Mouse (Mus musculus) heart, embryonic 16.5 days (tissue): ENCODE measurements around the gene Prkce. TPM values are rescaled to one million over a fixed set of nuclear protein-coding genes. Genes with fewer than 3 reads are reported as not detected.

ENCODE experiments used
- ATAC-seq: fragments of 200-750 bp; cut with Nextera tagmentation; replicated peaks from 2 replicates; pipeline ENCODE4 v1.8.0; 2017; ENCODE audit warnings: moderate number of reproducible peaks; ENCODE audit not compliant: insufficient read depth, low FRiP score; ENCODE audit errors: extremely low read depth
- H3K27ac ChIP-seq: fragments of 300-500 bp; sonication (generic); 2 replicates; pipeline ENCODE4 v1.5.1; 2014; ENCODE audit warnings: mild to moderate bottlenecking, low read length, control low read depth, moderate library complexity
- H3K27me3 ChIP-seq: fragments of 300-500 bp; sonication (generic); 2 replicates; pipeline ENCODE4 v1.6.1; 2014; ENCODE audit warnings: low read length, mixed read lengths; ENCODE audit not compliant: control insufficient read depth, insufficient read depth
- H3K36me3 ChIP-seq: fragments of 300-500 bp; sonication (generic); 2 replicates; pipeline ENCODE4 v1.6.1; 2014; ENCODE audit not compliant: control insufficient read depth, insufficient read depth
- H3K4me1 ChIP-seq: fragments of 300-500 bp; sonication (generic); 2 replicates; pipeline ENCODE4 v1.6.1; 2014; ENCODE audit warnings: low read length, mixed read lengths; ENCODE audit not compliant: control insufficient read depth, insufficient read depth
- H3K4me2 ChIP-seq: fragments of 300-500 bp; sonication (generic); 2 replicates; pipeline ENCODE4 v1.6.1; 2014; ENCODE audit warnings: low read depth, mild to moderate bottlenecking, control low read depth, low read length
- H3K4me3 ChIP-seq: fragments of 300-500 bp; sonication (generic); 2 replicates; pipeline ENCODE4 v1.5.1; 2014; ENCODE audit warnings: mild to moderate bottlenecking, control low read depth, low read length
- H3K9ac ChIP-seq: fragments of 300-500 bp; sonication (generic); 2 replicates; pipeline ENCODE4 v1.6.1; 2014; ENCODE audit warnings: low read length, control low read depth
- H3K9me3 ChIP-seq: fragments of 300-500 bp; sonication (generic); replicated peaks from 2 replicates; pipeline ENCODE4 v1.6.1; 2016; ENCODE audit warnings: low read length; ENCODE audit not compliant: control insufficient read depth
- WGBS: fragments of 180-500 bp; shearing (Covaris S2); extraction: QIAGEN DNeasy Blood & Tissue Kit; methylation state at CpG from one replicate; pipeline ENCODE4 v1.1.7; 2014; 5-methylcytosine and 5-hydroxymethylcytosine counted together
- polyA plus RNA-seq: library from polyadenylated mRNA; unstranded; fragments of >200 nt; fragmentation: Nextera tagmentation; extraction: Ambion mirVana; gene quantifications from 2 replicates; pipeline ENCODE4 v1.2.1, GENCODE M21; 2015

Prkce gene
- polyA plus RNA-seq, 1 experiment from 2014 or later, result 6.0 TPM

GRCm38 (mm10) chr17:86656369-86656768, 488.8 kb downstream of the Prkce start:
- H3K27ac ChIP-seq, result no peak overlapping the region
- WGBS, result 42% methylated on average over 5 of the region's 5 CpGs
- no peak overlapping the region for H3K9ac ChIP-seq
- no peak overlapping the region for H3K4me2 ChIP-seq
- no peak overlapping the region for H3K4me3 ChIP-seq
- peaks cover 2% of the 10 kb centered on the region; the same call in 1 of the 2 replicates for H3K4me1 ChIP-seq
- H3K36me3 ChIP-seq, result peaks cover 5% of the 10 kb centered on the region; the same call in 1 of the 2 replicates
- H3K9me3 ChIP-seq, result no peaks in the 10 kb centered on the region
- no peak for ATAC-seq
- no peaks in the 10 kb centered on the region for H3K27me3 ChIP-seq

DNA sequence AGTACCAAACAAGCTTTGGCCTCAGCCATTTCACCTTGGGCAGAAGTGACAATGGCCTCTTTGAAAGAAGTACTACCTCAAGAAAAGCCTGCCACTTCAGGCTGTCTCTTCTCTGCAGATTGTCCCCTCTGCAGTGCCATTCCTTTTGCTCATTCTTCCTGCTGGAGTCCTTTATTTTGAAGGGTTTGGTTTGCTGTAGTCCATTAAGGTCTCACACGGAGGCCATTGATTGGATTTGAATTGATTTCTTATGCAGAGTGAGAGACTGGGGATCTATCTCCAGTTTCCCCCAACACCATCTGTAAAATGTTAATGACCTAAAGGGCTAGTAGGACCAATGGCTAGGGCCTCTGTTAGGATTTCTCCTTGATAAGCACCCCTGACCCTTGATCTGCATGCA, 494.7 kb downstream of the Prkce start:
- Histone ChIP-seq H3K36me3 (no peaks in the 10 kb centered on the region), H3K27me3 (no peaks in the 10 kb centered on the region), H3K4me1 (no peaks in the 10 kb centered on the region), H3K4me2 (no peak overlapping the region), H3K9me3 (no peaks in the 10 kb centered on the region), H3K4me3 (no peak overlapping the region), H3K27ac (no peak overlapping the region), H3K9ac (no peak overlapping the region)
- WGBS, result 78% methylated on average over 1 of the region's 1 CpGs
- no peak for ATAC-seq

DNA sequence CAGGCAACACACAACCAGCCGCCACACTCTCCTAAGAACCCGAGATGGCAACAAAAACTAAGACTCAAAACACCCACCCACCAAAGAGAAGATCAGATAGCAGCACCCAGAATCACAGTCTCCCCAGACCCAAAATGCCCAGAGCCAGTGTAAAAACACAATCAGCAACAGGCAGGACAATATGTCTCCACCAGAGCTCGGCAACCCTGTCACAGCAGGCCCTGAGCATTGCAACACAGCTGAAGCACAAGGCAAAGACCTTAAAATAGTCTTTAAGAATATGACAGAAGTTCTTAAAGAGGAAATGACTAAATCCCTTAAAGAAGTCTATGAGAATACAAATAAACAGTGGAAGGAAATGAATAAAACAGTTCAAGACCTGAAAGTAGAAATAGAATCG, 495.9 kb downstream of the Prkce start:
- Histone ChIP-seq H3K9ac (no peak overlapping the region), H3K27ac (peak overlapping the region; percentile 64)
- WGBS, result 69% methylated on average over 4 of the region's 4 CpGs

GRCm38 (mm10) chr17:86667836-86668600, 500.4 kb downstream of the Prkce start:
- H3K4me1 ChIP-seq, result peaks cover 6% of the 10 kb centered on the region
- H3K36me3 ChIP-seq, result no peaks in the 10 kb centered on the region
- peak overlapping the region; percentile 57 for H3K27ac ChIP-seq
- H3K9me3 ChIP-seq, result no peaks in the 10 kb centered on the region
- no peaks in the 10 kb centered on the region for H3K27me3 ChIP-seq
- H3K9ac ChIP-seq, result no peak overlapping the region
- H3K4me2 ChIP-seq, result no peak overlapping the region
- no peak overlapping the region for H3K4me3 ChIP-seq
- ATAC-seq, result no peak
- 77% methylated on average over 8 of the region's 8 CpGs for whole genome bisulfite sequencing

More for the DNA sequence above, 495.9 kb downstream of the Prkce start:
- no peaks in the 10 kb centered on the region for H3K9me3 ChIP-seq
- no peak overlapping the region for H3K4me2 ChIP-seq
- no peaks in the 10 kb centered on the region for H3K27me3 ChIP-seq
- no peak overlapping the region for H3K4me3 ChIP-seq
- H3K4me1 ChIP-seq, result no peaks in the 10 kb centered on the region
- H3K36me3 ChIP-seq, result no peaks in the 10 kb centered on the region
- ATAC-seq, result no peak

GRCm38 (mm10) chr17:86669641-86670373, 502.2 kb downstream of the Prkce start:
- H3K4me1 ChIP-seq, result peaks cover 6% of the 10 kb centered on the region
- 85% methylated on average over 13 of the region's 13 CpGs for WGBS
- H3K4me2 ChIP-seq, result no peak overlapping the region
- no peaks in the 10 kb centered on the region for H3K36me3 ChIP-seq
- no peaks in the 10 kb centered on the region for H3K9me3 ChIP-seq
- H3K9ac ChIP-seq, result no peak overlapping the region
- H3K27ac ChIP-seq, result no peak overlapping the region
- ATAC-seq, result no peak
- no peaks in the 10 kb centered on the region for H3K27me3 ChIP-seq
- no peak overlapping the region for H3K4me3 ChIP-seq

GRCm38 (mm10) chr17:86670731-86671130, 503.1 kb downstream of the Prkce start:
- no peaks in the 10 kb centered on the region for H3K9me3 ChIP-seq
- H3K27ac ChIP-seq, result 0 out of 2 replicates have a peak overlapping the region, but pooled peaks have one; percentile 23
- no peak overlapping the region for H3K9ac ChIP-seq
- peak overlapping the region; percentile 12 for H3K4me2 ChIP-seq
- no peaks in the 10 kb centered on the region for H3K36me3 ChIP-seq
- peaks cover 6% of the 10 kb centered on the region for H3K4me1 ChIP-seq
- ATAC-seq, result peak; percentile 14; the same call in 1 of the 2 replicates
- H3K4me3 ChIP-seq, result no peak overlapping the region
- H3K27me3 ChIP-seq, result no peaks in the 10 kb centered on the region
- WGBS, result 20% methylated on average over 7 of the region's 7 CpGs

DNA sequence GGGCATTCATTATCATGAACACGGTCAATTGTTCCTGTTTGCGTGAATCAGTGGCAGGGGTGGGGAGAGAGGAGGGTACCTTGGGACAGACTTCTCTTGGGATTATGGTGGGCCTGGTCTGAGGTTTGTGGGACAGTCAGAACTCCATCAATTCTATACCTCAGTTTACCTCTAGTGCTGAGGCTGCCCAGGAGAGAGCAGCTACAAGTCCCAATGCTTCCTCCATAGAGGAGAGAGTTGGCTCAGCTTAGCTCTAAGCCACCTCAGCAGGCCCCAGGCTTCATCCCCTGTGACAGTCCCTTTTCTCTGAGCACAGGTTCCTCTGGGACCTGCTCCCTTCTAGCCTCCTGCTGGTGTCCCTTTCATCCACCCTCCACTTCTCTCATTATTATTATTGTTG, 507.4 kb downstream of the Prkce start:
- Histone ChIP-seq H3K27me3 (no peaks in the 10 kb centered on the region), H3K4me1 (peaks cover 6% of the 10 kb centered on the region), H3K9me3 (no peaks in the 10 kb centered on the region), H3K4me2 (no peak overlapping the region), H3K27ac (no peak overlapping the region), H3K9ac (no peak overlapping the region), H3K4me3 (no peak overlapping the region), H3K36me3 (no peaks in the 10 kb centered on the region)
- ATAC-seq, result no peak
- 75% methylated on average over 2 of the region's 2 CpGs for WGBS

DNA sequence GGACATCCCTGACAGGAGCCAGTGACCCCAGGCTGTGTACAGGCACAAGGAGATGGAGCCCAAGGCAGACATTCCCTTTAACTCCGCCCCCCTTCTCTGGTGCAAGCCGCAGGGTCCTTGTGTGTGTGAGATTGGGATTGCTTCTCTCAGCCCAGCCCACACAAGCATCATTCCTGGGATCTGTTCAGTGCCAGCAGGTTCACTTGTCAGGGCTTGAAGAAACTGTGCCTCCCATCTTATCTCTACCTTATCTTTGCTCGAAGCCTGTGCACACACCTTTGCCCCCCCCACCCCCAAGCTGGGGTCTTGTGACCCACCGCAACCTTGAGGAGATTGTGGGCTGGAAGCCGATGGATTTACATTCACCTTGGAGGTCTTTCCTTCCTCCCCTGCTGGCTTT, 508.8 kb downstream of the Prkce start:
- Histone ChIP-seq H3K4me3 (no peak overlapping the region), H3K27ac (no peak overlapping the region), H3K36me3 (no peaks in the 10 kb centered on the region), H3K4me2 (no peak overlapping the region), H3K9ac (no peak overlapping the region), H3K27me3 (no peaks in the 10 kb centered on the region), H3K9me3 (no peaks in the 10 kb centered on the region), H3K4me1 (no peaks in the 10 kb centered on the region)
- ATAC-seq, result no peak
- 62% methylated on average over 5 of the region's 5 CpGs for WGBS

DNA sequence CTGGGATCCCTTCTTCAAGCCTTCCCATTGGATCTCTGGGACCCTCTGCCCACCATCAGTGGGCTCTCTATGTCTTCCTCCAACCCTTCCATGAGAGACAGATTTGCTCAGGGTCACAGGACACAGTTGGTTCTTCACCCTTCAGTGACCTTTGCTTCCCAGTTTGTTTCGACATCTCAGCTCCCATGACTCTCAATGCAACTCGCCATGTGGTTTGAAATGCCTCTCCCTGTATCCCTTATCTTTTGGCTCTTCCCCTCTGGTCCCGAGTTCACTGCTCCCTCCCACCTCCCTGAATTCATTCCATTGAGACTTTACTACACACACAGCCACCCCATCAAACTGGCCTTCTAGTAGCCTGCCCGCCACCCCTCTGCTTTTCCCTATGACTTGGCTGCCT, 509.3 kb downstream of the Prkce start:
- Histone ChIP-seq H3K9ac (no peak overlapping the region), H3K4me1 (no peaks in the 10 kb centered on the region), H3K27ac (no peak overlapping the region), H3K9me3 (no peaks in the 10 kb centered on the region), H3K4me2 (no peak overlapping the region), H3K36me3 (no peaks in the 10 kb centered on the region), H3K4me3 (no peak overlapping the region), H3K27me3 (no peaks in the 10 kb centered on the region)
- no peak for ATAC-seq
- 48% methylated on average over 4 of the region's 4 CpGs for WGBS
